Mouse (Mus musculus): Measurements from ENCODE around the gene Cnp. TPM values are rescaled to one million over a fixed set of nuclear protein-coding genes. Genes with fewer than 3 reads are reported as not detected.

Cnp gene
- 10 to 100 TPM in 1 of 2 experiments, 1 to 10 TPM in 1; 8.2 to 26.1 TPM for polyA plus RNA-seq (2012; fragmentation: generic; extraction: Trizol)

DNA sequence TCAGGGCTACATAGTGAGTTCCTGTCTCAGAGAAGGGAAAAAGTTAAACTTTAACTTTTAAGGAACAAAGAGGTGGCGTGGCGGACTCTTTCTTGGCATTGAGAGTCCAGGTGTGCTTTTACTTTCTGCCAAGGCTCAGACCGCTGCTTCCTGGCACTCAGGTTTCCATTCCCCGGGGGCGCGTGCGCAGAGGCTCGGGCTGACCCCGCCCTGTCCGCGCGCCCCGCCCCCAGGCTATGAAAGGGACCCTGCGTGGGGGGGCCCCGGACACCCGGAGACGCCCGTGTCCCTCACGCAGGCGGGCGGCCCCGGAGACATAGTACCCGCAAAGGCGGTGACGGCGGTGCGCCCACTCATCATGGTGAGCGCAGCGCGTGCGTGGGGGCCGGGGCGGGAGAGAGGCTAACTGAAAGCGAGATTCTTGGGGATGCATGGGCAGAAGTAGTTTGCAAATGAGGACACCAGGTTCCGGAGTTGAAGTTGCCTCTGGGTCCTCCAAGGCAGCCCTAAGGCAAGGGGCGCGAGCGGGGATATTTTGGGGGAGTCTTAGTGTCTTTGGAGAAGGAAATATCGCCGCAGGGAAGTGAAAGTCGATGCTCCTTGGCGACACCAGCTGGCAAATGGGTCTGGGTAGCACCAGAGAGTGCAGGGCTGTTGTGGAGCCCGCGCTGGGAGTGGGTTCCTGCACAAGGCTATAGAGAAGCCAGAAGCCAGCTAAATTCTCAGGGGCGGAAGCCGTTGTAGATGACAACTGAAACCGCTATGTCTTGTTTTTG, at the start of gene Cnp:
Gene Cnp (plus strand): TSS at position 197 of the 776 bp plus-strand sequence.

DNA sequence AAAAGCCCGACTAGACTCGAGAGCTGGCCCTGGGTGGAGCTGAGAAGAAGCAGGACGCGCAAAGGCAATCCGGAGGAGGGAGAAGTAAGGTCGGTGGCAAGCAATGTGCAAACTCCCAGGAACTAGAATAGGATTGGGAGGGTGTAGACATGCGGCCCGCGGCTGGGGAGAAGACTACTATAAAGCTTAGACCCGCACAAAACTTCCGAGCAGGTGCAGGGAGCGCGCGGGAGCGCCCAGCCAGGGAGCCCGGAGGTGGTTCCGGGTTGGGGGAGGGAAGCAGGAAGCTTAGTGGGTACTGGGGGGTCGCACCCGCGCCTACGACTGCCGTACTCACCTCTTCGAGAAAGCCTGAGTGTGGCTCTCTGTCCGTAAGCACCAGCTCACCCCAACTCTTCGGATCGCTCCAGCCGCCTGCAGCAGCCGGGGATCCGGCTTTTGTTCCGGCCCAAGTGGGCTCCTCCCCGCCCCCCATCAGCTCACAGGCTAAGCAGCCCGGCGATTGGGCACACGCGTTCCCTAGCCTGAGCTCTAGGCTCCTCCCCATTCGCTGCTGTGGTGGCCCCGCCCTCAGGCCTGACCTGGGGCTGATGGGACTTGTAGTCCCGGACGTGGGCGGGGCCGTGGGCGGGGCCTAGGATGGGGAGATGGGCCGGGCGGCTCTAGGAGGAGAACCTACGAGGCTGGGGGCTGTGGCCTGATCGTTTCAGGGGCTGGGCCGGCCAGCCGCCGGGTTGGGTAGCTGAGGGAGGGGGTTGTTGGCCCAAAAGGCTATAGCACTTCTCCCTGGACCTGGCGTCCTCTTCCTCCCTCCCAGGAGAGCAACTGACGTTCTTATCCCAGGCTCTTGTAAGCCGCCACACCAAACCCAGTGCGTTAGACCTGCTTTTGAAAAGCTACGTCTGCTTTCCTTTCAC, 47.0 kb upstream of the Cnp start, which contains the start of gene Acly:
Gene Acly (minus strand): TSS at position 543 of the 917 bp plus-strand sequence.

DNA sequence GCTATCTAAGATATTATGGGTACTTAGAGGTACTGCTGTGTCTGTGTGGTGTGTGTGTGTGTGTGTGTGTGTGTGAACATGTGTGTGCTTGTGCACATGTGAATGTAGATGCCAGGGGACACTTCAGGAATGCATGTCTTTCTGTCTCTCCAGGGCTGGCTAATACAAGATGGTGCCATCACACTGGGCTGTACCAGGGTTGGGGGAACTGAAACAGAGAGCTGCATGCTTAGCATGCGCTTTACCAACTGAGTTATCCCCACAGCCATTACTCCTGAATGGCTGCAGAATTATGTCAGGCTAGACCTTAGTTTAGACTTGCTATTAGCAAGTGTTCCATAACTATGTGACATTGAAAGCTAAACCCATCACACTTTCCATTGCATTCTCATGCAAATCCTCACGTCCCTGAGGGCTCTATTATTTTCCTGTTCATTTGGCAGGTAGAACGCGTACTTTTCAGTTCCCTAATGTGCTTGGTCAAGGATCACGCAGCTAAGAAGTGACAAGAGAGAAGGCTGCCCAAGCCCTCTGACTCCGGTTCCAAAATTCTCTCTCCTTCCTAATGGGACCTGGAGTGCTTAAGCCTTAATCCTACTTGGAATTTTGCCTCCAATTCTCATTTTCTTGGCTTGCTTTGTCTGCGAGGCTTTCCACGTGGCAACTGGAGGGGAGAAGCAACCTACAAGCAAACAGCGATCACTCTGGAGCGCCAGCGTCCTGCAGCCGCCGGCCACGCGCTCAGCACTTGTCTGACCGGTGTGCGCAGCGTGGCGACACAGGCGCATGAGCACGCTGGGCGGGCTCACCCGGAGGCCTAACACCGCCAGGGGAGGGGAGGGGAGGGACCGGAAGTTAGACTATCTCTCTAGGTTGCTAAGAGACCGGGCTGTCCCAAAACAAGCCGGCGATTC, 29.6 kb upstream of the Cnp start, which contains the start of gene Ttc25:
Gene Ttc25 (plus strand): TSS at position 776 of the 914 bp plus-strand sequence.

DNA sequence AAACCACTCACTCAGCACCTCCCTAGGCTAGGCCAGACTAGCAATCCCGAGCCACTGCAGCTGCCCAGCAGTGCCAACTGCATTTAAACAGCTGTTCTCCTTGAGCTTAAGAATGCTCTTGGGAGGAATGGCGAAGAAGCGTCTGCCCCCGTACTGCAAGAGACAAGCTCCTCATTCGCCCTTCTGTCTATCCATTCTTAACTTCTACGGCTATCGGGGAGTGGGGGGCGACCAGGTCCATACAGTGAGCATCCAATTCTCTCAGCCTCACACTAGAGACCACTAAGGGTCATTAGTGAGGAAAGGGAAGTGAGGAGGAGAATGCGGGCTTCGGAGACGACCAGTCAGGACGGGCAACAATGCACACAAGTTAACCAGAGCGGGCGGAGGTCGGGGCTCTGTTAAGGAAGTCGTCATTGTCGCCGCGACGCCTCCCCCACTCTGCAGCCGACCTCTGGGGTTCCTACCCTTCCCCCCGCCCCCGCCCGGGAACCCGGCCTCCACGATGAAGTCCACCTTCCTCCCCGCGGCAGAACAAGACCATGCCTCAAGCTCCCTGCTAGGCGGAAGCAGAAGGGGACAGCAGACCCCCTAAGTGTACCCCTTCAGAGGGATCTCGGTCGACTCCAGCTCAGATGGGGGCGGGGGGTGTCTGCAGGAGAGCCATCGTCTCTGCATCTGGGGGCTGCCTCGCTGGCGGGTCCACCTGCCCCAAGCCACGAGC, 44.2 kb downstream of the Cnp start, which contains the start of gene Nkiras2:
Gene Nkiras2 (plus strand): TSS at position 484 of the 724 bp plus-strand sequence.

DNA sequence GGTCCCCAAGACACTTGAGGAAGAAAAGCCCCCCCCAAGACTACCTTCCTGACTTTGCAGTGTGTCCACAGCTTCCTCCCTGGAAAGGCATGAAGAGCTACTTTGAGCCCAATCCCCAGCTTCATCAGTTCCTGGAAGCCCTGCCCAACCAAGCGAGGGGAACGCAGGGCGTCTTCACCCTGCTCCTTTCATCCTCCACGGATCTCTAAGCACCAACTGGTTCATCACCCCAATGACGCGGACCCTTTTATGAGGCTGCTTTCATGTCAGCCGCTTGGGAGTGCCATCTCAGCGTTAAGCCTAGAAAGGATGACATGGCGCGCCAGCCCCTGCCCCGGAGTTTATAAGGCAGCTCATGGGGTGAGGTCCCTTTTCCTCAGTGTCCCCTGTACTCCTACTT, 45.3 kb downstream of the Cnp start, which contains the start of gene Dnajc7:
Gene Dnajc7 (minus strand): TSS at position 187 of the 400 bp plus-strand sequence.

Other genes starting within 250 kb of the Cnp start
- gene Gast, start 240.5 kb upstream of the Cnp start, polyA plus RNA-seq (2012; fragmentation: generic; extraction: Trizol) = under 1 TPM in 1 of 2 experiments, not detected in 1; 0.07 TPM
- gene Hap1, start 218.8 kb upstream of the Cnp start, polyA plus RNA-seq (2012; fragmentation: generic; extraction: Trizol) = 1 to 10 TPM in 1 of 2 experiments, under 1 TPM in 1; 0.85 to 1.1 TPM
- gene Jup, start 177.1 kb upstream of the Cnp start, polyA plus RNA-seq (2012; fragmentation: generic; extraction: Trizol) = 1 to 10 TPM; 2.6 to 10.0 TPM
- gene P3h4, start 160.1 kb upstream of the Cnp start, polyA plus RNA-seq (2012; fragmentation: generic; extraction: Trizol) = 100 to 1,000 TPM; 103 to 258 TPM
- gene Fkbp10, start 159.2 kb upstream of the Cnp start, polyA plus RNA-seq (2012; fragmentation: generic; extraction: Trizol) = 100 to 1,000 TPM; 148 to 342 TPM
- 100 to 1,000 TPM in 1 of 2 experiments, 10 to 100 TPM in 1; 99.8 to 114 TPM for gene Nt5c3b, start 133.1 kb upstream of the Cnp start, polyA plus RNA-seq (2012; fragmentation: generic; extraction: Trizol)
- 1 to 10 TPM in 1 of 2 experiments, under 1 TPM in 1; 0.12 to 2.0 TPM for gene Klhl10, start 133.0 kb upstream of the Cnp start, polyA plus RNA-seq (2012; fragmentation: generic; extraction: Trizol)
- 1 to 10 TPM in 1 of 2 experiments, under 1 TPM in 1; 0.21 to 2.3 TPM for gene Klhl11, start 102.2 kb upstream of the Cnp start, polyA plus RNA-seq (2012; fragmentation: generic; extraction: Trizol)
- 10 to 100 TPM; 34.3 to 98.6 TPM for gene Acly, start 46.9 kb upstream of the Cnp start, polyA plus RNA-seq (2012; fragmentation: generic; extraction: Trizol)
- under 1 TPM; 0.14 to 0.72 TPM for gene Ttc25, start 29.3 kb upstream of the Cnp start, polyA plus RNA-seq (2012; fragmentation: generic; extraction: Trizol)
- 10 to 100 TPM; 26.0 to 56.3 TPM for gene Nkiras2, start 44.3 kb downstream of the Cnp start, polyA plus RNA-seq (2012; fragmentation: generic; extraction: Trizol)
- 100 to 1,000 TPM in 1 of 2 experiments, 10 to 100 TPM in 1; 26.2 to 140 TPM for gene Dnajc7, start 45.3 kb downstream of the Cnp start, polyA plus RNA-seq (2012; fragmentation: generic; extraction: Trizol)
- under 1 TPM; 0.04 to 0.05 TPM for gene Zfp385c, start 117.6 kb downstream of the Cnp start, polyA plus RNA-seq (2012; fragmentation: generic; extraction: Trizol)
- 1 to 10 TPM in 1 of 2 experiments, under 1 TPM in 1; 0.60 to 7.9 TPM for gene Dhx58, start 129.4 kb downstream of the Cnp start, polyA plus RNA-seq (2012; fragmentation: generic; extraction: Trizol)
- 10 to 100 TPM; 60.0 to 66.4 TPM for gene Kat2a, start 137.6 kb downstream of the Cnp start, polyA plus RNA-seq (2012; fragmentation: generic; extraction: Trizol)
- gene Hspb9, start 138.9 kb downstream of the Cnp start, polyA plus RNA-seq (2012; fragmentation: generic; extraction: Trizol) = under 1 TPM; 0.34 to 0.59 TPM
- gene Rab5c, start 163.3 kb downstream of the Cnp start, polyA plus RNA-seq (2012; fragmentation: generic; extraction: Trizol) = 100 to 1,000 TPM; 160 to 229 TPM
- gene Kcnh4, start 185.0 kb downstream of the Cnp start, polyA plus RNA-seq (2012; fragmentation: generic; extraction: Trizol) = under 1 TPM in 1 of 2 experiments, not detected in 1; 0.01 TPM
- not detected for gene Hcrt, start 188.0 kb downstream of the Cnp start, polyA plus RNA-seq (2012; fragmentation: generic; extraction: Trizol)
- gene Ghdc, start 196.1 kb downstream of the Cnp start, polyA plus RNA-seq (2012; fragmentation: generic; extraction: Trizol) = 10 to 100 TPM in 1 of 2 experiments, 1 to 10 TPM in 1; 5.6 to 24.7 TPM